Mouse (Mus musculus) R1 (cell line): ENCODE results near the gene Wdr45.
"Not testable (repeated sequence)": the region's sequence is repeated elsewhere in the genome, so short reads cannot be mapped to it uniquely, and the experiment has no call there.

Source experiments
- DNase-seq: peaks from one replicate; pipeline ENCODE4 v3.0.0-alpha.2; 2018; ENCODE audit warnings: low read depth, low spot score

The Wdr45 gene

DNA sequence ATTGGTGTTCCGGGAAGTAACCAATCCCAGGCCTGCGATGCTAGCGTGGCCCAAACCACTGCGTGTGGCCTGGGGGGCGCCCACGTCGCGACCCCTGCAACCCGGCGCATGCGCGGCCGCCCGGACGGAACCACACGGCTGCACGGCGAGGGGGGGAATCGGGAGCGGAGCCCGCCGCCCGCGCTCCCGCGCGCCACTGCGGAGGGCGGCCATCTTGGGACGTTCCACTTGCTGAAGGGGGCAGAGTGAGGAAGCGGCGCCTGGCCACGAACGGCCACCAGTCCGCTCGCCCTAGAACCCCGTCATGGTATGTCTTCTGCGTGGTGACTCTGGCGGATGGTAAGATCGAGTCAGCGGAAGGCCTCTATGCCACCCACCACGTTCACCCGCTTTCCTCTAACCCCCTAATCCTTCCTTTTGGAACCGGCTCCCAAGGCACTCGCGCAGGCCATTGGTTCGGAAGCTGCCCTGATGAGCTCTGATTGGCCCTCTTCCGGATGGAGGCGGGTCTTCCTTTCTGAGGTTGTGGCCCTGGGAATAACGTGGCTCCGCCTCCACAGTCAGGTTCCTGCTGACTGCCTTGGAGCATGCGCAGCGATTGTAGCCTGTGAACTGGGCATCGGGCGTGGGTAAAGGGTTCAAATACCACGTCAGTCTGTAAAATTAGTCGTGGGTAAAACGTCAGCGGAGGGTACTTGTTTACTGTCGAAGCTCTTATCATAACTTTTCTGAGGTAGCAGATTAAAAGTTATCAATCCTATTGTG is at the start of gene Wdr45:
TSS of gene Wdr45 (plus strand) at position 199 of the 765 bp plus-strand sequence.
- peak; percentile 97 for DNase-seq

DNA sequence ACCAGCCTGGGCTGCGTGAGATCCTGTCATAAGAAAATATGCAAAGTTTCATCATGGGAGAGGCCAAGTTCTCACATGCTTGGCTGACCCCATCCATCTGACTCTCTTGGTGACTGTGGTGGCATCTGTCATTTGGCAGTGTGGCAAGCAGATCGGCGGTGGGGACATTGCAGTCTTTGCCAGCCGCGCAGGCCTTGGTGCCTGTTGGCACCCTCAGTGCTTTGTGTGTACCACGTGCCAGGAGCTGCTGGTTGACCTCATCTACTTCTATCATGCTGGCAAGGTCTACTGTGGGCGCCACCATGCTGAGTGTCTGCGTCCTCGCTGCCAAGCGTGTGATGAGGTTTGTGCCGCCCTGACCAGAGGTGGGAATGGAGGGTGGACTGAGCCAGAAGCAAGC is 49.3 kb upstream of the Wdr45 start:
- DNase-seq: no peak

GRCm38 (mm10) chrX:7665739-7666502 is 48.2 kb upstream of the Wdr45 start:
- DNase-seq: peak; percentile 40

- peak; percentile 81 for DNase-seq
These were observed 43.7 kb upstream of the Wdr45 start for GRCm38 (mm10) chrX:7670390-7670881.

DNA sequence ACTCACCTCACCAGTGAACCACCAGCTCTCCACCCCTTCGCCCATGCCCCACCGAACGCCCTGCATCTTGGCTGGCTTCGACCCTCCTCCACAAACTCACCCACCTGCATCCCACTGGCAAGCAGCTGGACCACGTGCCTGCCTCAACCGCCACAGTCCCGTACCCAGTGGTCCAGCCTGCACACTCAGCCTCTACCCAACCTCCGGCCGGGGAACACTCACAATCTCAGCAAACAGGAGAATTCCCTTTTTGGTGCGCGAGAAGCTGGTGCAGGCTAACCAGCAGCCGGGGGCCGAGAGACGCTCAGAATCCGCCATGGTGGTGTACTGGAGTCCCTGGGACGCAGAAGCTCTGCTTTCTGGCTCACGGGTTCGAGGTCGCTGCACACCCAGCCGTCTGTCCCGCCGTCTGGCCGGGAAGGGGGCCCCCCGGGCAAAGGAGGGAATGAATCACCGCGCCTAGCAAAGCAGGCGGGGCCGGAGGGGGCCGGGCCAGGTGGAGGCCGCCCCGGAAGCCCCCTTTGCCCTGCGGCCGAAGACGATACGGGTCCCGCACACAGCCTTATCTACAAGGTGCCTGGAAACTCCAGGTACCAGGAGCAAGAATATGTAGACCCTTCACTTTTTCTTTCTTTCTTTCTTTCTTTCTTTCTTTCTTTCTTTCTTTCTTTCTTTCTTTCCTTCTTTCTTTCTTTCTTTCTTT is 43.1 kb upstream of the Wdr45 start, which contains the start of gene Plp2:
TSS of gene Plp2 (minus strand) at position 470 of the 703 bp plus-strand sequence.
- DNase-seq: peak; percentile 50

- DNase-seq: no peak
These were observed 41.4 kb upstream of the Wdr45 start for GRCm38 (mm10) chrX:7672739-7673138.

GRCm38 (mm10) chrX:7673578-7674281 is 40.4 kb upstream of the Wdr45 start:
- DNase-seq: peak; percentile 77

DNA sequence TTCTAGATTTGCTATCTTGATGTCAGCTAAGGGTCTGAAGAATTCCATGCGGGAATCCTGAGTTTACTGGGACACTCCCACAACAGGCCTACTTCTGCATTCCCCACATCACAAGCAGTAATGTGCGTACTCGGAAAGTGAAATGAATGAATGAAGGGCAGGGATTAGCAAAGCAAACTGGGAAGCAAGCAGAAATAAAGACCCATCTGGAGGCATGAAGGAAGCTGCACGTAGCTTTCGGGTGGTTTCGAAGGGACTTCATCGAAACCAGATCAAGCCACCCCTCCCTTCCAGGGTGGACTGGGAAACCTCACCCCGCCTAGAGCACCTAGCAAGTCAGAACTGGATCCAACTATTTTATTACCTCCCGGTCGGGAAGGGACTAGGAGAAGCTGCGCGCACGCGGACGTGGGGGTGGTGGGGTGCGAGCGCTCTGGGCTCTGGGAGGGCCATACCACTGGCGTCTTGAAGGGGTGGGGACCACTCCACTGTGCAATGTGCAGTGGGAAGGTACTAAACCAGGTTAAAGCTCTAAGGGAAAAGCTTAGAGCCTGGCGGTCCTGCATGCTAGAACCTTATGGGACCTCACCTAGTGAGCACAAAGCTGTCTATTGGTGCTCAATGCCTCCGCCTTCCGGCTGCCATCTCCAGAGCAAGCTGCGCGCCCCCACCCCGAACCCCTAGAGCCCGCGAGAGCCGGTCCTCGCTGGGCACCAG is 39.7 kb upstream of the Wdr45 start:
- DNase-seq: peak; percentile 69

DNA sequence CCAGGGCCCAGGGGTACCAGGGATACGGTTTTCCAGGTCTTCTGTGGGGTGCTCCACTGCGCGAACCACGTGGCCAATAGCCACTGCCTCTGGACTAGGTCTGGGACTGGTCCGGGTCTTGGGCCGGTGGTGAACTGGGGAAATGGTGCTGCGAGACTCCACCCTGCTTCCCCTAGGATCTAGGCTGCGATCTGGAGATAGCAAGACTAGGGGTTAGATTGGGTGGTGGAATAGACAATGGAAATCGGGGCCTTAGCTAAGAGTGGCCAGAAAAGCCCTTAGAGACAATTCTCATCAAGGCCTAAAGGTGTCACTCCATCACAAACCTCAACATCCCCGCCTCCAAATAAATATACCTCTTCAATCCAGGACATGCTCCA is 39.1 kb upstream of the Wdr45 start:
- DNase-seq: peak; percentile 51

- no peak for DNase-seq
These were observed 35.1 kb upstream of the Wdr45 start for GRCm38 (mm10) chrX:7678986-7679385.

GRCm38 (mm10) chrX:7679405-7680056 is 34.6 kb upstream of the Wdr45 start:
- DNase-seq: peak; percentile 91

DNA sequence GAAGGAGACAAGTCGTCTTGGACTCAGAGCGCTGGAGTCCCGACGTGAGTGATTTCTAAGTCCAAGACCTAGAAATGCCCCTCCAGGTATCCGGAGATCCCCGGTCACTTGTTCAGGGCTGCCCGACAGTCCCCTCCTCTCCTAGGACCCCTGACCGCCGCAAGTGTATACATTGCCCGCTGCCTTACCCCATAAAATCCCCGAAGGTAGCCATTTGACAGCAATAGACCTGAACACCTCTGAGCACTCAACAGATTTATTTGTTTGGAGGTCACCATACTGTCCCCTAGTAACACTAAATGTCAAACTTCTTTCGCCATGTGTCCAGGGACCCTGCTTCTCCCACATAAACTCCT is 34.1 kb upstream of the Wdr45 start:
- DNase-seq: no peak

DNA sequence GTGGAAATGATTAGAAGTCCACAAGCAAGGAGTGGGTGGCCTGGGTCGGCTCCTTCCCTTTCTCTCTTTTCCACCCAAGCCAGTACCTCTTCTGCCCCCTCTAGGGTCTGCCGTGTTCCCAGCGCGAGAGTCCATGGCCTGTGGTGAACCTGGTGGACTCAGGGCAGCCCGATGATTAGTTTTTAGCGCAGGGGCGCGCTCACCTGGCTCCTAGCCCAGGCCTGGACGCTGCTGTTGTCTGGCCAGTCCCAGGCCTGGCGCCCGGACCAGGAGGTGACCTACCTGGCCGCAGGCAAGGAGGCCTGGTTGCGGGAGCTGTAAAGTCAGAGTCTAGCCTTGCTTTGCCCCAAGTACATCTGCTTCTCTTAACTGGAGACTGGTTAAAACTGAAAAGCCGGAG is 33.3 kb upstream of the Wdr45 start, which contains the start of gene Magix:
TSS of gene Magix (minus strand) at position 388 of the 400 bp plus-strand sequence.
- no peak for DNase-seq

DNA sequence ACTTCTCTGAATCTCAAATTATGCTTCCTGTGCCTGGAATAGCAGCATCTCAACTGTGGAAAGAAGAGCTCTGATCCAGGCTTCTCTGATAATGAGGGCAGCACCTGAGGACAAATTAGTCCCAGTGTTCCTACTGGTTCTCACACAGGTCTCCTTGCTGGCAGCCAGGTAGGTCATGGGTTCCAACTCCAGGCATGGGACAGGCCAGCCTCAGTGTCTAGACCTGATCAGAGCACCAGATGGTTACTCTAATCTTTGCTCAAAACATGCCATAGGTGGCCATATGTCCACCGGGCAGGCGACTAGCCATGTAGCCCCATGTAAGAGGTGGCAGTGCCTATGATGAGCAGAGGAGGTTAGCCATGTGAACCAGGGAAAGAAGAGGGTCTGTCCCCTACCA is 25.8 kb upstream of the Wdr45 start:
- DNase-seq: no peak

DNA sequence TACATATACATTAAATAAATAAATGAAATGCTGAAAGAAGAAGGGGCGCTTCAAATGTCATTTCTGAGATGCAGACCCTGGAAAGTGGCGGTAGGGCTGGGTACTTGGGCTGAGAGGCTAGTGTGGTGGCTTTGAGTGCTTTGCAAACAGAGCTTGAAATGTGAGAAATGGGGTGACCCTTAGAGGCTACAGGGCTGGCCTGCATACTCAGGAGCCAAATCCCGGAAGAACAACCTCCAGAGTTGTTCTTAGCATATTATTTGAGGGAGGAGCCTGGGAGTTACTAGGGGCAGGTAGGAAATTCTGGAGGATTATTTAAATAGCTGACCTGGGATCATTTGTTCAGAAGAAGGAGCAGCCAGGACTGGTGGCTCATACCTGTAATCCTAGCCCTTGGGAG is 23.6 kb upstream of the Wdr45 start:
- DNase-seq: no peak

DNA sequence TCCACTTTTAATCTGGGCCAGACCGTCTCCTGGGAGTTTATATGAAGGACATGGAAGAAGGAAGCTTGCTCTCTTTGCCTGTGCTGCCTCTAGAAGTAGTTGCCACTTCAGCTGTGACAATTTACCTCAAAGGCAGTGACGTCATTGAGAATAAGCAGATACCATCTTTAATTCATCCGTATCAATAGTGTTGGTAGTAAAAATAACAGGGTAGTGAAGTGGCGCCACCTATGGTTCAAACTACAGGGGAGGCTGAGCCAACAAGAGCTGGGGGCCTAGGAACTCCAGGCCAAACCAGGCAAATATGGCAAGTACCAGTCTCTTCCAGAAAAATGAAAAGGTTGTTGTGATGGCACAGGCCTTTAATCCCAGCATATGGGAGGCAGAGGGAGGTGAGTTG is 21.3 kb upstream of the Wdr45 start:
- DNase-seq: peak; percentile 58

DNA sequence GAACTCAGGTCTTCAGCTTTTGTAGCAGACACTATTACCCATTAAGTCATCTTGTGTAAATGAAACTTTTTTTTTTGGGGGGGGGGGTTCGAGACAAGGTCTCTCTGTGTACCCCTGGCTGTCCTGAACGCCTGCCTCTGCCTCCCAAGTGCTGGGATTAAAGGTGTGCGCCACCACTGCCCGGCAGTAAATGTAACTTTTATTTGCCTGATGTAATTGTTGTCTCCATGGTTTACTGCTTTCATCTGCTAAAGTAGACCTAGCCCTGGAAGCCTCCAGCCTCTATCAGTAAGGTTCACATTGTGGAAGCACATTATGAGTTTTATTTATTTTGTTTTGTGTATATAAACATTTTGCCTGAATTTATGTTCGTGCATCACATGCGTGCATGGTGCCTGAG is 17.6 kb upstream of the Wdr45 start:
- DNase-seq: no peak

DNA sequence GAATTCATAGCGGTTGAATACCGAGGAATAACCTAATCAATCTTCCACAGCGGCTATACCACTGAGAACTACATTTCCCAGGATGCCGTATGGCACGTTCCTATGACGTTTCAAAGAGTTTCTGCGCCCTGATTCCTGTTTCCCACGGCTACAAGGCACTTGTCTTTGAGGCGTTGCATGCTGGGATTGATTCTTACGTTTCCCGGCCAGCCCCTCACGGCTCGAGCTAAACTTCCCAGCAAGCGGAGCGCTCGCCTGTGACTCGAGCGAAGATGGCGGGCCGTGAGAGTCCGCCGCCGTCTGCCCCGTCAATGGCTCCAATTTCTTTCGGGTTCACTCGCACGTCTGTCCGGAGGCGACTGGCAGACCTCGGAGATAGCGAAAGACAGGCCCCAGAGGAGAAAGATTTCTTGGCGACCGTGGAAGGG is 17.2 kb upstream of the Wdr45 start, which contains the start of gene Gpkow:
TSS of gene Gpkow (plus strand) at position 178 of the 428 bp plus-strand sequence.
- peak; percentile 96 for DNase-seq

- not testable (repeated sequence) for DNase-seq
These were observed 384 bp upstream of the Wdr45 start for GRCm38 (mm10) chrX:7713764-7714134.

- DNase-seq: peak; percentile 50
These were observed 1.9 kb downstream of the Wdr45 start for GRCm38 (mm10) chrX:7716058-7716457.
